Mouse (Mus musculus) heart, postnatal 0 days (tissue): ENCODE results near the gene Tbkbp1.

ENCODE experiments used
- CTCF ChIP-seq: IDR thresholded peaks from 2 replicates; pipeline ENCODE4 v1.5.1; 2016; ENCODE audit warnings: antibody characterized with exemption, control low read depth, low read depth
- EP300 ChIP-seq: IDR thresholded peaks from 2 replicates; pipeline ENCODE4 v1.6.1; 2016; ENCODE audit warnings: antibody characterized with exemption, low read depth

DNA sequence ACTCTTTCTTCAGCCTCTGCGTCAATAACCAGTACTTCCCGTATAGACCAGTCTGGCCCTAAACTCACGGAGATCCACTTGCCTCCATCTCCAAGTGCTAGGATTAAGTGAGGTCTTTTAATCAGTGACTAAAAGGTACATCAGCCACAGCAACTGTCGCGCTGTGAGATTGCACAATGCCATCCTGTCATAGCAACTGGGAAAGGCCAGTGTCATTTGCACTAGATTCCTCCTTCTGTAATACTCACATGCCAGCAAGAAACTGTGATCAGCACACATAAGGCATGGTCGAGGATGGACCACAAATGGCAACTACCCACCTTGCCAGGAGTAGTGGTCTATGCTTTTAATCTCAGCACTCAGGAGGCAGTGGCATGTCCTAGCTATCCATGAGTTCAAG lies 48.2 kb upstream of the Tbkbp1 start:
- TF ChIP-seq CTCF: no peak
- no peak for TF ChIP-seq EP300
